In genomic region chr6:73644778-73645267, GRCm38 (mm10) we compare ENCODE assay signal across 12 mouse cellular contexts.
DNase-seq lines count a peak whose midpoint lies in the region; ATAC-seq lines count a peak whose summit lies in the region.
"Had no signal": no experiment of that assay in that cellular context is flagged by ENCODE, and none has a peak within 500 bp of the region (broad histone marks: within the 10 kb centered on the region; RNA-seq: fewer than 3 reads in every experiment).

No protein-coding gene starts in this region.

- H3K36me3 ChIP-seq in hindbrain, embryonic 14.5 days (replicated peaks; ENCODE audit: control insufficient read depth, insufficient read depth) = no peaks in the 10 kb centered on the region
- H3K36me3 ChIP-seq: stomach, embryonic 15.5 days had no signal

- no peak overlapping the region for H3K4me3 ChIP-seq in hindbrain, embryonic 14.5 days (replicated peaks; ENCODE audit: low read length)
- H3K4me3 ChIP-seq: stomach, embryonic 15.5 days had no signal

- 29% methylated on average over 2 of the region's 2 CpGs for WGBS in hindbrain, embryonic 14.5 days

- no peak overlapping the region for H3K27ac ChIP-seq in hindbrain, embryonic 14.5 days
- H3K27ac ChIP-seq: stomach, embryonic 15.5 days had no signal

- intact Hi-C loops in heart, postnatal 10 days (cut with DNase I) = no loop called here
- intact Hi-C loops in left cerebral cortex, postnatal 14 days (cut with DNase I) = no loop called here

- peak; percentile 81 for ATAC-seq in hindbrain, embryonic 14.5 days (ENCODE audit: low FRiP score)

- no peaks in the 10 kb centered on the region for H3K27me3 ChIP-seq in hindbrain, embryonic 14.5 days (ENCODE audit: control insufficient read depth, insufficient read depth, low read length)
- H3K27me3 ChIP-seq: stomach, embryonic 15.5 days had no signal

- DNase-seq in heart, postnatal 10 days = peak; percentile 0 to 2
- DNase-seq in heart, adult 18-20 months = no peak
- DNase-seq in hindbrain, embryonic 14.5 days (ENCODE audit: low spot score) = no peak
- DNase-seq in left cerebral cortex, postnatal 14 days (ENCODE audit: low spot score in 2 of 2) = peak; percentile 35 to 55
- DNase-seq in skeletal muscle tissue, adult 2 months (ENCODE audit: low read depth, low spot score) = peak; percentile 7
- no peak for DNase-seq in lung, postnatal 25 days (ENCODE audit: low spot score)
- DNase-seq in urinary bladder, postnatal 14 days (ENCODE audit: low spot score) = no peak
- no peak for DNase-seq in urinary bladder, postnatal 4 days (ENCODE audit: low spot score in 2 of 2)
- DNase-seq: cerebellum, postnatal 25 days; heart, postnatal 36 days; lung, postnatal 14 days had no signal

- H3K9ac ChIP-seq in hindbrain, embryonic 14.5 days = no peak overlapping the region
- H3K9ac ChIP-seq: stomach, embryonic 15.5 days had no signal

- no peak overlapping the region for H3K4me2 ChIP-seq in hindbrain, embryonic 14.5 days (replicated peaks)
- H3K4me2 ChIP-seq: stomach, embryonic 15.5 days had no signal

- no peaks in the 10 kb centered on the region for H3K9me3 ChIP-seq in hindbrain, embryonic 14.5 days (ENCODE audit: control insufficient read depth, low read length)
- H3K9me3 ChIP-seq: stomach, embryonic 15.5 days had no signal

- H3K4me1 ChIP-seq in hindbrain, embryonic 14.5 days (replicated peaks; ENCODE audit: control insufficient read depth, insufficient read depth, low read length) = no peaks in the 10 kb centered on the region
- H3K4me1 ChIP-seq: stomach, embryonic 15.5 days had no signal

Comparison
In these comparisons a context has a peak if more than half of its experiments do, and no peak if none do; other contexts are left out.
1. DNase-seq: peak in heart, postnatal 10 days (2 of 2), left cerebral cortex, postnatal 14 days (2 of 2) and skeletal muscle tissue, adult 2 months (single experiment); none in heart, adult 18-20 months (0 of 2), hindbrain, embryonic 14.5 days (single experiment), lung, postnatal 25 days (single experiment), urinary bladder, postnatal 14 days (single experiment) and urinary bladder, postnatal 4 days (0 of 2).